Mouse (Mus musculus): ENCODE measurements around the gene Azgp1.
"Not testable (repeated sequence)": the region's sequence is repeated elsewhere in the genome, so short reads cannot be mapped to it uniquely, and the experiment has no call there.

Azgp1 gene

DNA sequence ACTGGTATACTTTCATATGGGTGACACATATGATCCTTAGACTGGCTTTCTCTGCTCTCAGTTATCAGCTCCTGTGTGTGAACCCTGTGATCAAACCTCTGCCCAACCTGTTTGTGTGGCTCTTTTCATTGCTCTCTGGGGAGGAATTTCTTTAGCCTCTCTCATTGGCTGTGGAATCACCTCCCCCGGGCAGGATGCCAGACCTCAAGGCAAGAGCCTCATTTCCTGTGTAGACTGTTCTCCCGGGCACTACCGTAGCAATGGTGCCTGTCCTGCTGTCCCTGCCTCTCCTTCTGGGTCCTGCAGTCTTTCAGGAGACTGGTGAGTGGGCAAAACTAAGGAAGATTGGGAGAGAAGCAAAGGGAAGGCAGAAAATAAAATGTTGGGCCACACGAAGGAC is at the start of gene Azgp1:
TSS of gene Azgp1 (plus strand) at position 221 of the 400 bp plus-strand sequence.
- no peak for DNase-seq

- not testable (repeated sequence) for DNase-seq
Measured at GRCm38 (mm10) chr5:137933934-137934333, 47.4 kb upstream of the Azgp1 start.

- no peak for DNase-seq
Measured at GRCm38 (mm10) chr5:137936486-137936885, 44.8 kb upstream of the Azgp1 start.

DNA sequence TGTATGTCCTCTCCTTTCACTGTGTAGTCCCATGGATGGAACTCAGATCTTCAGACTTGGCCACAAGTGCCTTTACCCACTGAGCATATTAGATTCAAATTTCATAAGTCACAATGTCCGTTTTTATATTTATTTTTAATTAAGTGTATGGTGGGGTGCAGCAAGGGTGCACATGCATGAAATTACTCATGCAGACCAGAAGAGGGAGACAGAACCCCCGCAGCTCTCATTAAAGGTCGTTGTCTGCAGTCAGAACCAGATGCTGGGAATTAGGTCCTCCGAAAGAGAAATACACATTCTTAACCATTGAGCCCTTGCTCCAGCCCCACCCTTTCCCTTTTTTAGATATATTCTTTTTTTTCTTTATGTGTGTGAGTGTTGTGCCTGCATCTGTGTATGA is 44.1 kb upstream of the Azgp1 start:
- no peak for DNase-seq

DNA sequence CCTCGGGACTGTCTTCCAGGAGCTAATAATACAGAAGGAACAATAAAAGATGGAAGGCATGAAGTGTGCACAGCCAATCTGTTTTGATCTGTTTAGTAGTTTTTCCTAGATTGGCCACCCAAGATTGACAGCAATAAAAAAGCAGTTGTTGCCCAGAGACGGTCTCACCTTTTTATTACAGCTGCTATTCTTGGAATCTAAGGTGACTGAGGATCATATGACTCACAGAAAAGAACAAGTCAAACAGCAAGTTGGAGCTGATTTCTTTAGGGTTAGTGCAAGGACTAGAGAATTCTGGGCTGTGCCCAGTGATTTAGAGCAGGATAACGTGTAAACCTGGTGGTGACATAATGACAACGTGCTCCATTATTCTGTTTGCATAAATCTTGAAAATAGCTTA is 40.4 kb upstream of the Azgp1 start:
- DNase-seq = no peak

- DNase-seq = no peak
Measured at GRCm38 (mm10) chr5:137943133-137943532, 38.2 kb upstream of the Azgp1 start.

- DNase-seq = no peak
Measured at GRCm38 (mm10) chr5:137947303-137947702, 34.0 kb upstream of the Azgp1 start.

- DNase-seq = peak; percentile 12
Measured at GRCm38 (mm10) chr5:137951218-137951617, 30.1 kb upstream of the Azgp1 start.

DNA sequence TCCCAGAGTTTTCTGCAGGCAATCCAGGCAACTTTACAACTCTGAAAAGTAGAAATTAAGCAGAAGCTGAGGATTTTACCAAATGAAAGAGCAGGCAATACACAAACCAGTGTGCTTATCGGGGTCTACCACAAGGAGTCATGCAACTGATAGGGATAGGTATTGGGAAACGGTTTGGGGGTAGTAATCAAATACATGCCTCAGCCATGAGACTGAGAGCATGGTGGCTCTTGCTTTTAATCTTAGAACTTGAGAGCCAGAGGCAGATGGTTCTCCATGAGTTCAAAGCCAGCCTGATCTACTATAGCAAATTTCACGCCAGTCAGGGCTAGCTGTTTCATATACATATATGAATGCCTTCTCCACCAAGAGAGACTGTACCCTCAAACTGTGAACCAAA is 24.9 kb upstream of the Azgp1 start:
- no peak for DNase-seq

GRCm38 (mm10) chr5:137962945-137963344 is 18.4 kb upstream of the Azgp1 start, which contains the start of gene Gjc3:
Gjc3 (minus strand) TSS chr5:137963098.
- no peak for DNase-seq

DNA sequence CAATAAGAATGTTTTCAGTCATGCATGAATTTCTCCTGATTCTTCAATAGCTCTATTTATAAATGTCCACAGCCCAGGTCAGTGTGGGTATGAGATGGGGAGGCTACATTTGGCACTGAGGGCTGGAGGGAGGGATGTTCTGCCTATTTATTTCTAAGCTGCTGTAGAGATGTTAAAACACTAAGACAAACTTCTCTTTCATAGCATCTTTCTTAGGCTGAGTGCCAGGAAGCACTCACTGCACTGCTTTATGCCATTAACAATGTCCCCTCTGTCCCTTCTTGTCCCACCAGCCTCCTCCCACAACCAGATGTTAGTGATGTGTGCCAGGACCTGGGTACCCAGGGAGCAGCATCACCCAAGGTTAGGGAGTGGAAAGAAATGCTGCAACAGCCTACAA is 14.8 kb upstream of the Azgp1 start:
- no peak for DNase-seq

DNA sequence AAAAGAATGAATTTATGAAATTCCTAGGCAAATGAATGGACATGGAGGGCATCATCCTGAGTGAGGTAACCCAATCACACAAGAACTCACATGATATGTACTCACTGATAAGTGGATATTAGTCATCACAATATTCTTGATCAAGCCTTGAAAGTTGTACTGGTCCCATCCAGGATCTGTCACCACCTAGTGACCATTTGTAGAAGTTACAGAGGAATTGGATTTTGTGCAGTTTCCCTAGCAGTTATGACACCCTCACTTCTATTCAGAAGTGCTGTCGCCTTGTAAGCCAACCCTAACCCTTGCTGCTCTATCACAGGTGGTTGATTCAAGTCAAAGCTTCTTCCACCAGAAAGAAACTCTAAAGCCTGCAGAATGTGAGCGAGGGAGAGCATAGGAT is 8.2 kb upstream of the Azgp1 start:
- DNase-seq = no peak

DNA sequence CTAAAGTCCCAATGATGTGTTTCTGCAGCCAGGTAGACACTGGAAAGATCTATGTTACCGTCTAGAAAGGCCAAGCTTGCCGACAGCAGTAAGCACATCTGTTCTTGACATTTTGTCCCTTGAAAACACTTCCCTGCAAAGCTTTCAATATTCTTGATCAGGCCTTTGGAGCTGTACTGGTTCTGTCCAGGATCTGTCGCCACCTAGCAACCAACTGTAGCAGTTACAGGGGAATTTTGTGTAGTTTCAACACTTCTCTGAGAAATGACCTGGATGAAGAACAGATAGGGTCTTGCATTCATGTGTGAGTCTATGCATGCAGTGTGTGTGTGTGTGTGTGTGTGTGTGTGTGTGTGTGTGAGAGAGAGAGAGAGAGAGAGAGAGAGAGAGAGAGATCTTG is 7.6 kb upstream of the Azgp1 start:
- DNase-seq = peak; percentile 3

DNA sequence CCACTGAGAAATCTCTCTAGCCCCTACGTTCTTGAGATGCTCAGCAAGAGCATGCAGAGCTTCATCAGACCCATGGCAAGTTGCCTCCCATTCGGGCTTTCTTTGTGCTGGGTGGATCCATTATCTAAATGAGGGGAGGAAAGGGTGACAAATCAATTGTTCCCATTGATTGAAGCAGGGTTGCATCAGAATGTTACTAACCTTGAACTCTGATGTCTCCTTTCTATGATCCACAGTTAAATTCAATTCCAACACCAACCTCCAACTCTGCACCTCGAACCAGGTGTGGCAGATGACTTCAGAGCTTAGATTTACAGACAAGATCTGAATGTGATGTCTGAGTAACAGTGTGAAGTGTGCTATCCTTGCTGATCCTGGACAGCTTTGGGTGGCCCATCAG is 6.6 kb upstream of the Azgp1 start:
- no peak for DNase-seq

GRCm38 (mm10) chr5:137975434-137975833 is 5.9 kb upstream of the Azgp1 start:
- DNase-seq = no peak

GRCm38 (mm10) chr5:137977291-137977690 is 4.0 kb upstream of the Azgp1 start:
- no peak for DNase-seq

DNA sequence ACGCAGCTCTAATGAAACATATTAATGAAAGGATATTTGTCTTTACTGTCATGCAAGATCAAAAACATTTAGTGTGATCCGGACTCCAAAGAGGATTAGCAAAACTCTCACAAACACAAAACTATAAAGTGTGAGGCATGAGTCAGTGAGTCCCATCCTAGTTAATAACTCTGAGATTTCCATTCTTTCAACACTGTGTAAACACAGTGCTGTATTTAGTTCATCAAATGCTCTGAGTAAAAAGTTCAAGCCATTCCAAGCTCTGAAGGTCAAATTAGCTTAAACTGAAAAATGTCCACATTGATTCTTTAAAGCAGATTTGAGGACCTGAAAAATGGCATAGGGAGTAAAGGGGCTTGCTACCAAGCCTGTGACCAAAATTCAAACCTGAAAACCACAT is 2.2 kb upstream of the Azgp1 start:
- no peak for DNase-seq

- DNase-seq = no peak
Measured at GRCm38 (mm10) chr5:137986351-137986750, 5.0 kb downstream of the Azgp1 start.

DNA sequence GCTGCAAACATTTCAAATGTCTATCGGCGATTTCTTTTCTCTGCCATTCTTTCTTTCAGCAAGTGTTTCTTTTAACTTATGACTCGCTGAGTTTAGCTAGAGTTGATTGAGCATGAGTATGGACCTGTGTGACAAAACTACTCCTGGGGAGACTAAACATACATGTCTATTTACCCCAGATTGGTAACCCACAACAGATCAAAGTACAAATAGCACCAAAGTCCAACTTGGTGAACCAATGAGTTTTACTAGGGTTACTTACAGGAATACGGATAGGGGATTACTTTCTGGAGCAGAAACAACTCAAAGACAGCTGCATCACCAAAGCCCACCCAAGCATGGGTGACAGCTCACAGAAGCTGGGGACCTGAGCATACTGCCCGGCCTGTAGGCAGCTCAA is 28.1 kb downstream of the Azgp1 start:
- no peak for DNase-seq

DNA sequence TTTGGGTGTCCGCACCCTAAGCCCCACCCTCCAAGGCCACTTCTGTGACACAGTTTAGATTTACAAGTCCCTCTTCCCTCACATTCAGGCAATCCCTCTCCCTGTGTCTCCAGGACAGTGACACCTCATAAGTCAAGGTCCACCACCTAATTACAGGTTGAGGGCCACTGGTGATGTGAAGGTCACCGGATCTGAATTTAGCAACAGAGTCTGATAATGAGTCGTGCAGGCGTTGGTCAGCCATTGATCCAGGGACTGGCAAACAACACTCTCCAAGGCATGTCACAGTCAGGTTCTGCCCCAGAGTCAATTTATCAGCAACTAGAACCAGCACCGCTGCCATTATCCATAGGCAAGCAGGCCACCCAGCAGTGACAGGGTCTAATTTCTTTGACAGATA is 31.1 kb downstream of the Azgp1 start:
- no peak for DNase-seq

GRCm38 (mm10) chr5:138016530-138016929 is 35.2 kb downstream of the Azgp1 start:
- DNase-seq = no peak

GRCm38 (mm10) chr5:138016997-138017396 is 35.7 kb downstream of the Azgp1 start:
- DNase-seq = no peak

DNA sequence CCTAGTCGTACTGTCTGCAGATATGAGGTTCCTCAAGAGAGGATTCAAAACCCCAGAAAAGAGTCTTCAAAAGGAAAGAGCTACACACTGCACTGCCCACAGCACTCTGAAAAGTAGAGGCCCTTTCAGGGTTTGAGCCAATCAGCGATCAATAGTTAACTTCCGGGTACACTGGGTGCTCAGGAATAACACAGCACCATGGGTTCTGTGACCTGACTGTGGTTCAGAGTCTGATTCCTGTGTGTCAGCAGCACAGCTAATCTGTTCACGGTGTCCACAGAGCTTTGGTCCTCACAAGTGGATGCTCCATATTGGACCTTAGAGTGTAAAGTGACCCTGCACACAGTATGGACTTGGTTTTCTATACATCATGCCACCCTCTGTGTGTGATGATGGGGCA is 38.3 kb downstream of the Azgp1 start:
- not testable (repeated sequence) for DNase-seq

GRCm38 (mm10) chr5:138020961-138021479 is 39.7 kb downstream of the Azgp1 start, which contains the start of the genes Smok3a and Smok3b:
Smok3a (plus strand) TSS chr5:138021261.
Smok3b (plus strand) TSS chr5:138021429.
- not testable (repeated sequence) for DNase-seq
